Mouse (Mus musculus): ENCODE results near the gene Setd1b. TPM values are rescaled to one million over a fixed set of nuclear protein-coding genes. Genes with fewer than 3 reads are reported as not detected.

Setd1b gene
- polyA plus RNA-seq, 1 experiment from 2014 or later: 5.4 TPM

DNA sequence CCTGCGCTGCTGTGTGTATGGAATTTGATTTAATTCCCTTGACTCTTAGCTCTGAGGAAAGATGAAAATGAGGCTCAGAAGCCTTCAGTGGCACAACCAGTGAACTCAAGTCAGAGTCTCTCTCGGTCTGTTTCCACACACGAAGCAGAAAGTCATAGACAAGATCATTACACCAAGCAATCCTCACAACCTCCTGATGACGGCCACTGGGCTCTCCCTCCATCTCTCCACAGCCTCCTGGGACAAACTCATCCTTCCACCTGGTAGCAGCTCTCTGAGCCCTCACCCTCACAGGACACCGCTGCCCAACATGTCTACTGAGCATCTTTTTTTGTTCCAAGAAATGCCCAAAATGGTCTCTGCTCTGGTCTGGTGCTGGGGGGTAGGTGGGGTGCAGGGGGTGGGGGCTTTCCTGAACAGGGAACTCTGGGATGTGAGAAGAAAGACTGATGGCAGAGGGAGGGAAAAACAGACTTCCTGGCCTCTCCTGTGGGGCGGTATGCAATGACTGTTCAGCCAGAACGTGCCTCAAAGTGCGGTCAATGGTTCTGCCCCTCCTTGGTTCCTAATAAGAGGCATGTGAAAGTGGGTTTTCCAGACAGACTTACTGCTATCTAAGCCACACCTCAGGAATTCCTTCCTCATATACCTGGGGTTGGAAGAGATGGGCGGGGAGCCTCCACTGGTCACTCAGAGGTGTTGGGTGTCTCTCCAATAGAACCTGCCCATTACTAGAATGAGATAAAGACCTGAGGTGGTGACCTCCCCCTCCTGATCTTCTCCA lies 11.8 kb upstream of the Setd1b start:
- peaks cover 3% of the 10 kb centered on the region for H3K4me1 ChIP-seq (replicated peaks; ENCODE audit: control insufficient read depth, insufficient read depth, low read length)
- no peaks in the 10 kb centered on the region for H3K27me3 ChIP-seq (replicated peaks; ENCODE audit: control insufficient read depth, insufficient read depth, low read length)
- H3K36me3 ChIP-seq (ENCODE audit: control insufficient read depth, insufficient read depth): no peaks in the 10 kb centered on the region; the same call in 1 of the 2 replicates
- 60% methylated on average over 9 of the region's 9 CpGs for WGBS
- no peak for TF ChIP-seq CTCF (IDR thresholded peaks at IDR 0.05; ENCODE audit: low read depth)
- H3K9me3 ChIP-seq (ENCODE audit: control insufficient read depth): no peaks in the 10 kb centered on the region
- H3K27ac ChIP-seq (ENCODE audit: low read depth, low read length): peak overlapping the region; percentile 50
- ATAC-seq: peak; percentile 52
- no peak overlapping the region for H3K4me3 ChIP-seq (ENCODE audit: low read depth, low read length)
- H3K4me2 ChIP-seq (replicated peaks; ENCODE audit: low read depth): peak overlapping the region; percentile 81; the same call in 1 of the 2 replicates
- H3K9ac ChIP-seq (ENCODE audit: low read depth, low read length): no peak overlapping the region

DNA sequence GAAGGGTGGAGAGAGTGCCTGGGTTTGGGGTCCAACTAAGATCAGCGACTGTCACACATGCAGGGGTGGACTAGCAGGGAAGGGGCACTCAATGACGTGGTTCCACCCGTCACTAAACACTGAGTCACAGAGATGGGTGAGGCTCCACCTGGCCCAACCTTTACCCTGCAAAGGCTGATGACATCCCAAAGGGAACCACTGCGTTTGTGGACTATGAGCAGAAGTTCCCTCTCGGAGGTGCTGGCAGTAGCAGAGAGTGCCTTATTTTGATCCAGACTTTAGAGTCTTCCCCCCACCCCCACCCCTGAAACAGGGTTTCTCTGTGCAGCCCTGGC lies 11.2 kb upstream of the Setd1b start:
- Histone ChIP-seq H3K27me3 (replicated peaks; ENCODE audit: control insufficient read depth, insufficient read depth, low read length) (no peaks in the 10 kb centered on the region), H3K9me3 (ENCODE audit: control insufficient read depth) (no peaks in the 10 kb centered on the region), H3K4me2 (replicated peaks; ENCODE audit: low read depth) (peak overlapping the region; percentile 81), H3K9ac (ENCODE audit: low read depth, low read length) (no peak overlapping the region), H3K4me1 (replicated peaks; ENCODE audit: control insufficient read depth, insufficient read depth, low read length) (peaks cover 6% of the 10 kb centered on the region), H3K4me3 (ENCODE audit: low read depth, low read length) (no peak overlapping the region), H3K36me3 (ENCODE audit: control insufficient read depth, insufficient read depth) (no peaks in the 10 kb centered on the region; the same call in 1 of the 2 replicates), H3K27ac (ENCODE audit: low read depth, low read length) (peak overlapping the region; percentile 50)
- TF ChIP-seq CTCF (IDR thresholded peaks at IDR 0.05; ENCODE audit: low read depth): no peak
- ATAC-seq: peak; percentile 70
- 50% methylated on average over 5 of the region's 5 CpGs for WGBS

DNA sequence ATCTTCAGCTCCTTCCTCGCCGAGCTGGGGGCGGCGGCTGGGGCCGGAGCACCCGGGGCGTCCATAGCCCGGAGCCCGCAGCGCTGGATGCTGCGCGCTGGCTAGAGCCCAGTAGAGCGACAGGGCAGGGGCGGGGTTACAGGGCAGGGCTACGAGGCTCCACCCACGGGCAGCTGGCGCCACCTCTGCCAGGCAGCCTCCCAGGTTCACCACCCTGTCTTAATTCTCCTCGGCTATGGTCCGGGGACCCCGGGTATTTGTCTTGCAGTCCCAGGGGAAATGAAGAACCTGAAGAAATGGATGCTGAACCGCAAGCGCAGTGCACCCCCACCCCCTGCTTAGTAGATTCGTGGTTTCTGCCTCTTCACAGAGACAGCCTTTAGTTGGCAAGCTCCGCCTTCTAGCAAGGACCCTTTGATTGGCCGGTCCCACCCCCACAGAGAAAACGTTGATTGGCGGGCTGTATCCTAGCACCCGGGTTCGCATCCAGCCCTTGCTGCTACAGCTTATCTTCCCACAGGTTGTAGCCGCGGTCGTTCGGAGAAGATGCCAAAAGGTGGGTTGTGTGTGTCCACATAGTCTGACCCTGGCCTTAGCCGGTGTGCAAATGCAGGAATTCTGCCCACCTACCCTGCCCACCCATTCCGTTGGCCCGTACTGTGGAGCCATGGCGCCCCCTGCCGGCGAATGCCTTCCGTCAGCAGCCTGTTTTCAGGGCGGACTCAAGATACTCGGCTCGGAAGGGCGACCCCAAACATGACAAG lies 9.5 kb upstream of the Setd1b start, which contains the start of gene Rhof:
TSS of gene Rhof (minus strand) at position 385 of the 764 bp plus-strand sequence.
- peak; percentile 19 for ATAC-seq
- H3K27ac ChIP-seq (ENCODE audit: low read depth, low read length): peak within 1 kb of the TSS; percentile 21
- H3K36me3 ChIP-seq (ENCODE audit: control insufficient read depth, insufficient read depth): no peaks in the 10 kb centered on the region; the same call in 1 of the 2 replicates
- H3K4me2 ChIP-seq (replicated peaks; ENCODE audit: low read depth): peak within 1 kb of the TSS; percentile 81
- peak within 1 kb of the TSS; percentile 42 for H3K4me3 ChIP-seq (ENCODE audit: low read depth, low read length)
- 6% methylated on average over 41 of the region's 44 CpGs for WGBS
- TF ChIP-seq CTCF (IDR thresholded peaks at IDR 0.05; ENCODE audit: low read depth): peak; percentile 95
- no peaks in the 10 kb centered on the region for H3K9me3 ChIP-seq (ENCODE audit: control insufficient read depth)
- peaks cover 12% of the 10 kb centered on the region for H3K4me1 ChIP-seq (replicated peaks; ENCODE audit: control insufficient read depth, insufficient read depth, low read length)
- no peaks in the 10 kb centered on the region for H3K27me3 ChIP-seq (replicated peaks; ENCODE audit: control insufficient read depth, insufficient read depth, low read length)
- H3K9ac ChIP-seq (ENCODE audit: low read depth, low read length): peak within 1 kb of the TSS; percentile 60

DNA sequence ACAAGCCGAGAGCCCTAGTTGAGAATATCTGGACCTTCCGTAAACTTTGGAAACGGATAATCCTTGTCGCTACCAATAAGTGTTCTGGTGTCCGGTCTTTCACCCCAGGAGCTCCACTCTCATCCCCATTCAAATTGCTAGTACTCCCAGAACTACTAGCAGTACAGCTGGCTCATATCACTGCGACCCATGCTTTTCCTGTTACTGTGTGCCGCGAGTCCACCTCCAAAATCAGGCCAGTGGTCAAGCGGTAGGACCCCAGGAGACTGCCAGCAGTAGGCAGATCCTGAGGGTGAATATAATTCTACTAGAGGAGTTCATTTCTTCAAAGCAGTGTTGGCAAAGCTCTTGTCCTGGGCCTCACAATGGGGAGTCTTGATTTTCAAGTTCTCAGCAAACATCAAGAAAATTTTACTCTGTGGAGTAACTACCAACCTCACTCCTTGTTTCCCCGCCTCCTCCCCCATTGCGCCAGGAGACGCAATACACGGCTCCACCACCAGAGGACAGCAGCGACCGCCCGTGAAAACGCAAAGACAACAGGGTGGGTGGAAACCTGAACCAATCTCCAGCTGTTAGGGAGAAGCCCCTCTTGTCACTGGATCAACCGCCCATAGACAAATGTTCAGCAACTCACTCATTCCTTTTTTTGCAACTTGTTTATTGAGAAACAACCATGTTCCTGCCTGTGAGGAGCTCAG lies 8.8 kb upstream of the Setd1b start:
- H3K4me1 ChIP-seq (replicated peaks; ENCODE audit: control insufficient read depth, insufficient read depth, low read length): peaks cover 12% of the 10 kb centered on the region
- no peaks in the 10 kb centered on the region for H3K9me3 ChIP-seq (ENCODE audit: control insufficient read depth)
- no peaks in the 10 kb centered on the region; the same call in 1 of the 2 replicates for H3K36me3 ChIP-seq (ENCODE audit: control insufficient read depth, insufficient read depth)
- no peak for ATAC-seq
- no peak overlapping the region for H3K4me3 ChIP-seq (ENCODE audit: low read depth, low read length)
- H3K4me2 ChIP-seq (replicated peaks; ENCODE audit: low read depth): peak overlapping the region; percentile 81; the same call in 1 of the 2 replicates
- peak; percentile 100 for TF ChIP-seq CTCF (IDR thresholded peaks at IDR 0.05; ENCODE audit: low read depth)
- peak overlapping the region; percentile 21; the same call in 1 of the 2 replicates for H3K27ac ChIP-seq (ENCODE audit: low read depth, low read length)
- H3K9ac ChIP-seq (ENCODE audit: low read depth, low read length): no peak overlapping the region
- 17% methylated on average over 18 of the region's 18 CpGs for WGBS
- no peaks in the 10 kb centered on the region for H3K27me3 ChIP-seq (replicated peaks; ENCODE audit: control insufficient read depth, insufficient read depth, low read length)

DNA sequence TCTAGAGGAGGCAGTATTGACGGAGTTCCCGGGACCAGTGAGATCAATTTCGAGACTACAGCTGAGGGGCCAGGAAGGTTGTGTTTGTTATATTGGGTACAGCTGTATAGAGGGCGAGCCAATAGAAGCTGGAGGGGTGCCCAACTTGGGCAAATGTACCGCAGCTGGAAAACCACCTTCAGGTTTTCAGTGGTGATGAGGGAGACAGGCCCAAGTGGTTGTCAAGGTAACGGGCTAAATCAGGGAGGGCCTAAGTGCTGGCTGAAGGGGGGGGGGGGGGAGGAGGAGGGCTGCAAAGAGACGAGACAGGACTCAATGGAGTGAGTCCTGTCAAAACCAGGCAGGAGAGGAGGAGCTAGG lies 8.2 kb upstream of the Setd1b start:
- H3K27ac ChIP-seq (ENCODE audit: low read depth, low read length): no peak overlapping the region
- no peaks in the 10 kb centered on the region for H3K27me3 ChIP-seq (replicated peaks; ENCODE audit: control insufficient read depth, insufficient read depth, low read length)
- no peaks in the 10 kb centered on the region for H3K9me3 ChIP-seq (ENCODE audit: control insufficient read depth)
- H3K4me1 ChIP-seq (replicated peaks; ENCODE audit: control insufficient read depth, insufficient read depth, low read length): peaks cover 12% of the 10 kb centered on the region
- WGBS: 32% methylated on average over 7 of the region's 7 CpGs
- ATAC-seq: no peak
- TF ChIP-seq CTCF (IDR thresholded peaks at IDR 0.05; ENCODE audit: low read depth): no peak
- H3K9ac ChIP-seq (ENCODE audit: low read depth, low read length): no peak overlapping the region
- H3K4me2 ChIP-seq (replicated peaks; ENCODE audit: low read depth): no peak overlapping the region
- no peaks in the 10 kb centered on the region; the same call in 1 of the 2 replicates for H3K36me3 ChIP-seq (ENCODE audit: control insufficient read depth, insufficient read depth)
- H3K4me3 ChIP-seq (ENCODE audit: low read depth, low read length): no peak overlapping the region
